Mouse (Mus musculus): ENCODE measurements around the gene Ren1.

The Ren1 gene

GRCm38 (mm10) chr1:133344357-133344756 lies 6.0 kb upstream of the Ren1 start:
- no peak for DNase-seq (ENCODE audit: low read depth, low spot score)

- no peak for DNase-seq (ENCODE audit: low read depth, low spot score)
These were observed 3.8 kb upstream of the Ren1 start for GRCm38 (mm10) chr1:133346531-133346930.

GRCm38 (mm10) chr1:133347226-133347625 lies 3.1 kb upstream of the Ren1 start:
- DNase-seq (ENCODE audit: low read depth, low spot score), result no peak

- DNase-seq (ENCODE audit: low read depth, low spot score), result no peak
These were observed 2.4 kb upstream of the Ren1 start for GRCm38 (mm10) chr1:133347693-133348520.

- no peak for DNase-seq (ENCODE audit: low read depth, low spot score)
These were observed 1.5 kb downstream of the Ren1 start for GRCm38 (mm10) chr1:133351762-133352161.

GRCm38 (mm10) chr1:133353371-133353809 lies 3.1 kb downstream of the Ren1 start:
- DNase-seq (ENCODE audit: low read depth, low spot score), result no peak

GRCm38 (mm10) chr1:133355469-133355868 lies 5.2 kb downstream of the Ren1 start:
- DNase-seq (ENCODE audit: low read depth, low spot score), result no peak

GRCm38 (mm10) chr1:133355912-133356311 lies 5.6 kb downstream of the Ren1 start:
- DNase-seq (ENCODE audit: low read depth, low spot score), result no peak

DNA sequence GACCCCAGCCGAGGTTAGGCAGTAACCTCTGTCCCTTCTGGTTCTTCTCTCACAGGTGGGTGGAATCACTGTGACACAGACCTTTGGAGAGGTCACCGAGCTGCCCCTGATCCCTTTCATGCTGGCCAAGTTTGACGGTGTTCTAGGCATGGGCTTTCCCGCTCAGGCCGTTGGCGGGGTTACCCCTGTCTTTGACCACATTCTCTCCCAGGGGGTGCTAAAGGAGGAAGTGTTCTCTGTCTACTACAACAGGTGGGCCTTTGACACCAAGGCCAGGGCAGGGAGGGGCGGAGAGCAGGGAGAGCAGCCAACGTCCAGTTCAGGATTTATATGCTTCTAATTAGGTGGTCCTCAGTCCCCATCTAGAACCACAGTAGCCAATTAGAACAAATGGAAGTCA lies 6.0 kb downstream of the Ren1 start:
- no peak for DNase-seq (ENCODE audit: low read depth, low spot score)

GRCm38 (mm10) chr1:133361006-133361405 lies 10.7 kb downstream of the Ren1 start:
- DNase-seq (ENCODE audit: low read depth, low spot score), result no peak

GRCm38 (mm10) chr1:133362103-133362502 lies 11.8 kb downstream of the Ren1 start:
- DNase-seq (ENCODE audit: low read depth, low spot score), result no peak

- no peak for DNase-seq (ENCODE audit: low read depth, low spot score)
These were observed 13.1 kb downstream of the Ren1 start, which contains the start of gene Etnk2 for GRCm38 (mm10) chr1:133363276-133364021. Etnk2 (plus strand) TSS chr1:133363572.

DNA sequence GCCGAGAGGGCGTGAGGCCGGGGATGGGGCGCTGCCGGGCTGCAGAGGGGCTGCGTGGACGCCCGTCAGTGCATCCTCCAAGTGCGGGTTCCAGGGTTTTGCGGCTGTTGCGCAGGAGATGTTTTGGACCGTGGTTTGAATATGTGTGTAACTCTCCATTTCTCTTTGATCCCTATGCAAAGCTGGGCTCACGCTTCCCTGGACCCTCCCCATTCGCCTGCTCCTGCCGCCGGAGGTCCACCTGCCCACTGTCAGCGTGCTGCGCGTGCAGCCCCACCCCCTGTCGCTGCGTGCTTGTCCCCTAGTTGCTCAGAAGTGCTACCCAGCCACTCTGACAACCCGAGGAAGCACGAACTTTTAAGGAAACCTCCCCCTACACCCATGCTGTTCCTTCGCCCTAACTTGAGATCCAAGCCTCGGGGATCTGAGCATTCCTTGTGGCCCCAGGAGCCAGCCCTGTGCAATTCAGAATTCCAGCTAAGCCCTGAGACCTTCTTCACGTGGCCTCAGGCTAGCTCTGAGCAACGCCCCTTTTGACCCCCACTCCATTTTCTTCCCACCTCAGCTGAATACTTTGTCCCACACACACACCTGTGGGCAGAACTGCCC lies 13.8 kb downstream of the Ren1 start:
- DNase-seq (ENCODE audit: low read depth, low spot score), result no peak

GRCm38 (mm10) chr1:133364890-133365289 lies 14.6 kb downstream of the Ren1 start:
- DNase-seq (ENCODE audit: low read depth, low spot score), result no peak

DNA sequence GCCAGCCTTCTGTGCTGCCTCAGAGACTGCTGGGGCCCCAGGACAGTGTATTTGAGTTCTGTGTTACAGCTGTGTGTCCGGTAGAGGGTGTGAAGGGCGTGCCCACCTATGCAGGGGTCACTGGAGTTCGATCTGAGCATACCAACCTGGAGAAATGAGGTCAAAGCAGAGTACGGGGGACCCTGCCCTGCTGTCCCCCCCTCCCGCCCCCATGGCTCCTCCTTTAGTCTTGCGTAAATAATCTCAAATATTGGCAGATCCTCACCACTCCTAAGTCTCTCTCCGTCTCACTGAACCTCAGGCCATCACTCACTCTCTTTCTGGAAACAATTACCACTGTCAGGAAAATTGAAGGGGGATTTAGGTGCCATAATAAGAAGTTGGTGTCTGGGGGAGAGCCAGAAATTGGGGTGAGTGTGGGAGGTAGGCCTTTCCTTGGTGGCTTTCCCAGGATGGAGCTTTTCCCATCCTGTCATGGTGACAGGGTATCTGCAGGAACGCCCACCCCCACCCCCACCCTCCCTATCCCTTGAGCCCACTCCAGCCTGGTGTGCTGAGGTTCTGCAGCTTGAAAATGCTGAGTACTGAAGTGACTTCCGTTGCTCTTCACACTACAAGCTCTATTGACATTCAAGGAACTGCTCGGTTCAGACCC lies 16.8 kb downstream of the Ren1 start:
- DNase-seq (ENCODE audit: low read depth, low spot score), result no peak

DNA sequence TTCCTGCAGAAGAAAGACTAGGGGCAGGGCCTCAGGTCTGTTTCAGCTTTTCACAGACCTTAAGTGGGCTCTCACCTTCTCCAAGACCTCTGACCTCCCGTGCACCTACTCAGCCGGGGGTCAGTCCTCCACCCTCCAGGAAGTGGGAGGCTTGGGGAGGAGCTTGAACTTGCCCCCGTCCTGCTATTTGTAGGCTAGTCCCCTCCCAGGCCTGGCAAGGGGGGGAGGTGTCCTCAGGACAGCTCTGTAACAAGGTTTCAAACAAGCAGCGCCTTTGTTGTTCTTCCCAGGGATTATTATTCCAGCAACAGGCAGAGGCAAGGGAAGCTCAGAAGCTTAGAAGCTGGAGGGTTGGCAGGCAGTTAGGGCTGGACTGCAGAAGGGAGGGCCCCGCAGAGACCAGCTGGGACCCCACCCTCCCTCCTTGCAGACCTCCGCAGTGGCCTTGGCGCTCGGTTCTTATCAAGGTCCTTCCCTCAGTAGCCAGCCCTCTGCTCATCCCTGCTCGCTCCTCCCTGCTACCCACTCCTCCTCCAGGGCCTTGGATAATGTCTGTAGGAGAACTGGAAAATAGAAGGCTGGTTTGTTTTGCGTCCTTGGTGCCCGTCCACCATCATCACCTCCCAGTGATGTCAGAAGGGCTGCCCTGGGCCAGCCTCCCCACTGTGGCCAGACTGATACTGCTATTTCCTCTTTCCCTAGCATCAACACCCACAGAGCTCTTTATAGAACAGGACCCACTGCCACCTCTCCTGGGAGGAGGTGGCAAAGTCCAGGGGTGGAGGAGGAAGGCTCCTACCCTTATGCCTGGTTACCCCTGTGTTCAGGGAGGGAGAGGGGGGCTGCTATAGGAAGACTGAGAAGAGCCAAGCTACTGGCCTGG lies 17.5 kb downstream of the Ren1 start:
- DNase-seq (ENCODE audit: low read depth, low spot score), result no peak

DNA sequence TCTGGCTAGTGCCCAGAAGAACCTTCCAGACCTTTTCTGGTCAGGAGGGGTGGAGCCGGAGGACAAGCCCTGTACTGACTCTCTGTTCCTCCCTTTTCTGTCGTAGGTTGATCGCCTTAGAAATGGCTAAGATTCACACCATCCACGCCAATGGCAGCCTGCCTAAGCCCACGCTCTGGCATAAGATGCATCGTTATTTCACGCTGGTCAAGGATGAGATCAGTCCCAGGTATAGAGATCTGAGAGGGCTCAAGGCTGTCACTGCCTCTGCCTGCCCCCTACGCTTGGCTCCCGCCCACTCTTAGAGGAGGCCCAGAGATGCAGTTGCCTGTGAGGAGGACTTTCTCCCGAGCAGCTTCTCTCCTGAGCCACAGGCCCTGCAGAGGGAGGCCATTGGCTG lies 18.3 kb downstream of the Ren1 start:
- DNase-seq (ENCODE audit: low read depth, low spot score), result no peak

- DNase-seq (ENCODE audit: low read depth, low spot score), result no peak
These were observed 20.0 kb downstream of the Ren1 start for GRCm38 (mm10) chr1:133370352-133370751.

DNA sequence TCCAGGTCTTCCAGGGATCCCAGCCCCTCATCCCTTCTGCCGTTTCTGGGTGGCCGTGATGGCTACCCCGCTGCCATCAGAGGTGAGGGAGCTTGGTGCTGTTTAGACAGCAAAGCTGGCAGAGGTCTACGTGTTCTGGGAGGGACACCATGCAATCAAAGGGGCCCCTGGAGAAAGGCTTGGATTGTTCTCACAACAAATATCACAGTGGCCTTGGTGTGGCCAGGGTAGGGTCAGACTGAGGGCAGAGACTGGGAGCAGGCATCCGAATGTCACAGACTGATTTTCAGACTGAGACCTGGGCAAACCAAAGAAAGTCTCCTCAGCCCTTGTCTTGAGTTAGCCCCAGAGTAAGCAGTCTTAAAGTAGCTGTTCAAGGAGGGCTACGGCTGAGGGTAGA lies 21.1 kb downstream of the Ren1 start:
- no peak for DNase-seq (ENCODE audit: low read depth, low spot score)

- DNase-seq (ENCODE audit: low read depth, low spot score), result no peak
These were observed 21.8 kb downstream of the Ren1 start for GRCm38 (mm10) chr1:133372113-133372512.

All from retina, adult 2 months (tissue).